Mouse (Mus musculus): Measurements from ENCODE around the gene Slc50a1.

DNA sequence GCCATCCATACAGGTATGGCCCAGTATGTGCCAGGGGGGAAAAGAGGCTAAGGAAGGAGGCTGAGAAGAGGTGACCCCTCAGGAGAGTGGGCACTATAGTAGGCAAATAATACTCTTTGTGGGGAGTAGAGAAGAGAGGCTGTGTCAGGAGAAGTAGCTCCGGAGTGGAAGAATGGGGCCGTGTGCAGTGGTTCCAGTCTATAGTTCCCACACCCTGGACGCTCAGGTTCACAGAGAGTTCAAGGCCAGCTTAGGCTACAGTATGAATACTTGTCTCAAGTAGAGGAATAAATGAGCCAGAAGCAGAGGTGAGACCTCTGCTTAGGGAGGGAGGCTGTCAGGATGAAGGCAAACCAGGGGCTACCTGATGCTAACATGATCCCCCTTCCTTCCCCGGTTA lies 41.1 kb downstream of the Slc50a1 start:
- TF ChIP-seq POLR2A (IDR thresholded peaks at IDR 0.05; ENCODE audit: control insufficient read depth, low read depth, low read length) (no peak), CTCF (IDR thresholded peaks at IDR 0.05; ENCODE audit: control insufficient read depth, insufficient read depth, insufficient replicate concordance, low read depth, low read length) (no peak)

Data from testis, adult 2 months (tissue).